Mouse (Mus musculus): Measurements from ENCODE around the gene Adamts4. TPM values are rescaled to one million over a fixed set of nuclear protein-coding genes. Genes with fewer than 3 reads are reported as not detected.
A peak's percentile ranks its signal among the peaks of the same experiment; 100 is the strongest.

The Adamts4 gene
- polyA plus RNA-seq, 1 experiment from 2014 or later: 11.7 TPM

- no peak for DNase-seq (ENCODE audit: low spot score)
- ATAC-seq (ENCODE audit: low read depth): no peak
- no peaks in the 10 kb centered on the region for H3K27me3 ChIP-seq (replicated peaks; ENCODE audit: control insufficient read depth, insufficient read depth, low read length)
- no peak overlapping the region for H3K4me3 ChIP-seq (ENCODE audit: low read depth, low read length)
- 87% methylated on average over 14 of the region's 14 CpGs for WGBS
- H3K9me3 ChIP-seq (ENCODE audit: control insufficient read depth, low read length): no peaks in the 10 kb centered on the region
- H3K4me1 ChIP-seq (ENCODE audit: control insufficient read depth, insufficient read depth, low read length): peaks cover 12% of the 10 kb centered on the region
- H3K9ac ChIP-seq (ENCODE audit: low read depth, low read length): no peak overlapping the region
- H3K27ac ChIP-seq (replicated peaks; ENCODE audit: low read depth, low read length): no peak overlapping the region
- no peak overlapping the region for H3K4me2 ChIP-seq (ENCODE audit: low read depth, low read length)
- H3K36me3 ChIP-seq (ENCODE audit: control insufficient read depth, insufficient read depth, low read length): peaks cover 70% of the 10 kb centered on the region
Observed at GRCm38 (mm10) chr1:171276110-171276748, 26.0 kb downstream of the Adamts4 start.

- WGBS: 85% methylated on average over 10 of the region's 10 CpGs
Observed at GRCm38 (mm10) chr1:171277736-171278135, 27.5 kb downstream of the Adamts4 start.

GRCm38 (mm10) chr1:171278436-171278835, 28.2 kb downstream of the Adamts4 start:
- H3K36me3 ChIP-seq (ENCODE audit: control insufficient read depth, insufficient read depth, low read length): peaks cover 71% of the 10 kb centered on the region

More at GRCm38 (mm10) chr1:171277736-171278135, 27.5 kb downstream of the Adamts4 start:
- peaks cover 71% of the 10 kb centered on the region for H3K36me3 ChIP-seq (ENCODE audit: control insufficient read depth, insufficient read depth, low read length)
- H3K9me3 ChIP-seq (ENCODE audit: control insufficient read depth, low read length): no peaks in the 10 kb centered on the region
- H3K4me3 ChIP-seq (ENCODE audit: low read depth, low read length): no peak overlapping the region
- DNase-seq (ENCODE audit: low spot score) (no peak), ATAC-seq (ENCODE audit: low read depth) (no peak)
- no peaks in the 10 kb centered on the region for H3K27me3 ChIP-seq (replicated peaks; ENCODE audit: control insufficient read depth, insufficient read depth, low read length)
- no peak overlapping the region for H3K4me2 ChIP-seq (ENCODE audit: low read depth, low read length)
- no peak overlapping the region for H3K27ac ChIP-seq (replicated peaks; ENCODE audit: low read depth, low read length)
- H3K9ac ChIP-seq (ENCODE audit: low read depth, low read length): no peak overlapping the region
- peaks cover 15% of the 10 kb centered on the region for H3K4me1 ChIP-seq (ENCODE audit: control insufficient read depth, insufficient read depth, low read length)

GRCm38 (mm10) chr1:171279012-171279705, 28.9 kb downstream of the Adamts4 start:
- H3K27me3 ChIP-seq (replicated peaks; ENCODE audit: control insufficient read depth, insufficient read depth, low read length): no peaks in the 10 kb centered on the region
- WGBS: 87% methylated on average over 14 of the region's 14 CpGs
- H3K9me3 ChIP-seq (ENCODE audit: control insufficient read depth, low read length): no peaks in the 10 kb centered on the region
- no peak overlapping the region for H3K4me3 ChIP-seq (ENCODE audit: low read depth, low read length)
- H3K36me3 ChIP-seq (ENCODE audit: control insufficient read depth, insufficient read depth, low read length): peaks cover 71% of the 10 kb centered on the region
- peaks cover 15% of the 10 kb centered on the region for H3K4me1 ChIP-seq (ENCODE audit: control insufficient read depth, insufficient read depth, low read length)
- H3K27ac ChIP-seq (replicated peaks; ENCODE audit: low read depth, low read length): no peak overlapping the region
- ATAC-seq (ENCODE audit: low read depth): no peak
- no peak for DNase-seq (ENCODE audit: low spot score)
- no peak overlapping the region for H3K9ac ChIP-seq (ENCODE audit: low read depth, low read length)
- no peak overlapping the region for H3K4me2 ChIP-seq (ENCODE audit: low read depth, low read length)

More at GRCm38 (mm10) chr1:171278436-171278835, 28.2 kb downstream of the Adamts4 start:
- WGBS: 93% methylated on average over 8 of the region's 8 CpGs
- Histone ChIP-seq H3K4me3 (ENCODE audit: low read depth, low read length) (no peak overlapping the region), H3K27me3 (replicated peaks; ENCODE audit: control insufficient read depth, insufficient read depth, low read length) (no peaks in the 10 kb centered on the region), H3K27ac (replicated peaks; ENCODE audit: low read depth, low read length) (no peak overlapping the region), H3K4me2 (ENCODE audit: low read depth, low read length) (no peak overlapping the region), H3K9me3 (ENCODE audit: control insufficient read depth, low read length) (no peaks in the 10 kb centered on the region), H3K4me1 (ENCODE audit: control insufficient read depth, insufficient read depth, low read length) (peaks cover 15% of the 10 kb centered on the region), H3K9ac (ENCODE audit: low read depth, low read length) (no peak overlapping the region)
- ATAC-seq (ENCODE audit: low read depth) (no peak), DNase-seq (ENCODE audit: low spot score) (no peak)

GRCm38 (mm10) chr1:171279721-171280120, 29.5 kb downstream of the Adamts4 start:
- ATAC-seq (ENCODE audit: low read depth): no peak
- Histone ChIP-seq H3K4me3 (ENCODE audit: low read depth, low read length) (peak overlapping the region; percentile 66), H3K27ac (replicated peaks; ENCODE audit: low read depth, low read length) (no peak overlapping the region), H3K27me3 (replicated peaks; ENCODE audit: control insufficient read depth, insufficient read depth, low read length) (no peaks in the 10 kb centered on the region), H3K4me1 (ENCODE audit: control insufficient read depth, insufficient read depth, low read length) (peaks cover 15% of the 10 kb centered on the region), H3K4me2 (ENCODE audit: low read depth, low read length) (peak overlapping the region; percentile 86), H3K36me3 (ENCODE audit: control insufficient read depth, insufficient read depth, low read length) (peaks cover 71% of the 10 kb centered on the region), H3K9ac (ENCODE audit: low read depth, low read length) (peak overlapping the region; percentile 77), H3K9me3 (ENCODE audit: control insufficient read depth, low read length) (no peaks in the 10 kb centered on the region)
- no peak for DNase-seq (ENCODE audit: low spot score)
- WGBS: 54% methylated on average over 5 of the region's 5 CpGs

- Histone ChIP-seq H3K4me1 (ENCODE audit: control insufficient read depth, insufficient read depth, low read length) (peaks cover 15% of the 10 kb centered on the region), H3K9ac (ENCODE audit: low read depth, low read length) (peak overlapping the region; percentile 77), H3K27me3 (replicated peaks; ENCODE audit: control insufficient read depth, insufficient read depth, low read length) (no peaks in the 10 kb centered on the region), H3K9me3 (ENCODE audit: control insufficient read depth, low read length) (no peaks in the 10 kb centered on the region), H3K27ac (replicated peaks; ENCODE audit: low read depth, low read length) (peak overlapping the region; percentile 66), H3K4me2 (ENCODE audit: low read depth, low read length) (peak overlapping the region; percentile 86), H3K36me3 (ENCODE audit: control insufficient read depth, insufficient read depth, low read length) (peaks cover 71% of the 10 kb centered on the region), H3K4me3 (ENCODE audit: low read depth, low read length) (peak overlapping the region; percentile 66)
- peak; percentile 0; the same call in 1 of the 2 replicates for ATAC-seq (ENCODE audit: low read depth)
- WGBS: 2% methylated on average over 25 of the region's 25 CpGs
- DNase-seq (ENCODE audit: low spot score): no peak
Observed at GRCm38 (mm10) chr1:171280250-171280915, 30.2 kb downstream of the Adamts4 start.

- peaks cover 71% of the 10 kb centered on the region for H3K36me3 ChIP-seq (ENCODE audit: control insufficient read depth, insufficient read depth, low read length)
- peak within 1 kb of the TSS; percentile 89 for H3K27ac ChIP-seq (replicated peaks; ENCODE audit: low read depth, low read length)
- ATAC-seq (ENCODE audit: low read depth) (peak; percentile 98), DNase-seq (ENCODE audit: low spot score) (peak; percentile 99)
- peak within 1 kb of the TSS; percentile 86 for H3K4me2 ChIP-seq (ENCODE audit: low read depth, low read length)
- peak within 1 kb of the TSS; percentile 66 for H3K4me3 ChIP-seq (ENCODE audit: low read depth, low read length)
- peak within 1 kb of the TSS; percentile 77 for H3K9ac ChIP-seq (ENCODE audit: low read depth, low read length)
- H3K27me3 ChIP-seq (replicated peaks; ENCODE audit: control insufficient read depth, insufficient read depth, low read length): no peaks in the 10 kb centered on the region
- H3K9me3 ChIP-seq (ENCODE audit: control insufficient read depth, low read length): no peaks in the 10 kb centered on the region
- under 1% methylated on average over 26 of the region's 26 CpGs for WGBS
- peaks cover 15% of the 10 kb centered on the region for H3K4me1 ChIP-seq (ENCODE audit: control insufficient read depth, insufficient read depth, low read length)
Observed at GRCm38 (mm10) chr1:171280916-171281527, 30.8 kb downstream of the Adamts4 start, which contains the start of gene Ppox. Gene Ppox, minus strand, starts transcription at chr1:171281186.

- Histone ChIP-seq H3K36me3 (ENCODE audit: control insufficient read depth, insufficient read depth, low read length) (peaks cover 71% of the 10 kb centered on the region), H3K4me1 (ENCODE audit: control insufficient read depth, insufficient read depth, low read length) (peaks cover 16% of the 10 kb centered on the region), H3K9ac (ENCODE audit: low read depth, low read length) (peak overlapping the region; percentile 67), H3K4me3 (ENCODE audit: low read depth, low read length) (peak overlapping the region; percentile 66), H3K4me2 (ENCODE audit: low read depth, low read length) (peak overlapping the region; percentile 86), H3K27me3 (replicated peaks; ENCODE audit: control insufficient read depth, insufficient read depth, low read length) (no peaks in the 10 kb centered on the region), H3K9me3 (ENCODE audit: control insufficient read depth, low read length) (no peaks in the 10 kb centered on the region), H3K27ac (replicated peaks; ENCODE audit: low read depth, low read length) (peak overlapping the region; percentile 89)
- DNase-seq (ENCODE audit: low spot score): peak; percentile 87
- WGBS: 0% methylated on average over 10 of the region's 10 CpGs
- peak; percentile 46 for ATAC-seq (ENCODE audit: low read depth)
Observed at GRCm38 (mm10) chr1:171281528-171281923, 31.3 kb downstream of the Adamts4 start.
